Mouse (Mus musculus) cerebellum, adult 2 months (tissue): ENCODE results near the gene Foxl2.

Source experiments
- CTCF ChIP-seq: fragments of 200-500 bp; IDR thresholded peaks from 2 replicates; pipeline ENCODE4 v1.5.1; 2011; ENCODE audit warnings: low read depth, mild to moderate bottlenecking, control low read depth, low read length, moderate library complexity, borderline replicate concordance; ENCODE audit not compliant: insufficient read depth
- POLR2A ChIP-seq: fragments of 200-500 bp; IDR thresholded peaks from 2 replicates; pipeline ENCODE4 v1.6.1; 2011; ENCODE audit warnings: low read length, control low read depth, borderline replicate concordance; ENCODE audit not compliant: insufficient read depth

DNA sequence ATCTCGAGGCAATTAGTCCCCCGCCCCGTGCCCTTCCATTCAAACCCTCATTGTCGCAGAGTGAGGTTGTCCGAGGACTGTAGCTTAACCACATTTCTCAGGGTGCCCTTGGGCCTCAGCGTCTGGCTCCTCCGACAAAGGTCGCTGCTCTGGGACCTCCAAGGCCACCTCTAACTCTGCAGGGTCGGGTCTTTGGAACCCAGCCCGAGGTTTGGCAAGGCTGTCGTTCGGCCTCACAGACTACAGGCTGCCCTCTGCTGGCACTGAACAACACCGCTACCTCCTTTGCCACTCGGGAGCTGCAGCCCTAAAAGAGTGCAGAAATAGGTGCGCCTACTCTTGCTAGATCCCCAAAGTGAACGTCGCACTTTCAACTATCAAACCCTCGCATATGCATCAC lies 10.0 kb downstream of the Foxl2 start:
- TF ChIP-seq POLR2A = no peak
- peak; percentile 22; the same call in 1 of the 2 replicates for TF ChIP-seq CTCF
